In the genomic region with DNA sequence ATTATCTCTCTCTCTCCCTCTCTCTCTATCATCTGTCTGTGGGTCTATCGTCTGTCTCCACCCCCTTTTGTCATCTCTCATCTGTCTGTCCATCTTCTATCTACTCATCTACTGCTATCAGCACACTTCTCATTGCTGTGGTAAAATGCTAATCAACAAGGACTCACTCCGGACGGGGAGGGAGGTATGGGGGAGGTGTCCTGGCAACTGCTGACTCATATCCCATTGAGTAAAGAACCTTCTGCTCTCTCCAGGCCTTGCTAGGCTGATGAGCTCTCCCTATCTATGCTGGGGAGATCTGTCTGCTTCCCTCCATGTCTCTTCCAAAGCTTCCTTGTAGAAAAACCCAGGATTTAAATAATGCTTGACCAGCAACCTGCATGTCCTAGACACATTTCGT, we compare ENCODE assay signal across 22 mouse cellular contexts.
DNase-seq lines count a peak whose midpoint lies in the region; ATAC-seq and TF ChIP-seq lines count a peak whose summit lies in the region.
"Had no signal": no experiment of that assay in that cellular context is flagged by ENCODE, and none has a peak within 500 bp of the region (broad histone marks: within the 10 kb centered on the region; RNA-seq: fewer than 3 reads in every experiment).

No protein-coding gene starts in this region.

- peaks cover 57% of the 10 kb centered on the region for H3K4me1 ChIP-seq in hindbrain, embryonic 12.5 days
- no peaks in the 10 kb centered on the region for H3K4me1 ChIP-seq in hindbrain, postnatal 0 days (ENCODE audit: insufficient read depth, low read length)
- H3K4me1 ChIP-seq in MEL (ENCODE audit: control insufficient read depth in 1 of 2, insufficient read depth in 2 of 2, low read length in 2 of 2): no peaks in the 10 kb centered on the region

- no peak for TF ChIP-seq EP300 in MEL (IDR thresholded peaks at IDR 0.05; ENCODE audit: low read depth in 1 of 2, low read length in 2 of 2)

- H3K9ac ChIP-seq in hindbrain, embryonic 12.5 days: no peak overlapping the region
- H3K9ac ChIP-seq in hindbrain, postnatal 0 days (replicated peaks; ENCODE audit: low read length): no peak overlapping the region
- H3K9ac ChIP-seq in MEL (ENCODE audit: control insufficient read depth, low read depth, low read length, poor library complexity, severe bottlenecking): no peak overlapping the region
- H3K9ac ChIP-seq: embryonic facial prominence, embryonic 13.5 days; forebrain, embryonic 15.5 days; hindbrain, embryonic 15.5 days had no signal

- 67% methylated on average over 4 of the region's 4 CpGs for WGBS in hindbrain, embryonic 12.5 days
- WGBS in hindbrain, postnatal 0 days: 63% methylated on average over 4 of the region's 4 CpGs

- TF ChIP-seq RAD21 in MEL (IDR thresholded peaks at IDR 0.05; ENCODE audit: low read depth, low read length): no peak

- H3K4me2 ChIP-seq in hindbrain, embryonic 12.5 days (replicated peaks): no peak overlapping the region
- no peak overlapping the region for H3K4me2 ChIP-seq in hindbrain, postnatal 0 days (ENCODE audit: low read depth, low read length)
- H3K4me2 ChIP-seq: embryonic facial prominence, embryonic 13.5 days; forebrain, embryonic 15.5 days; hindbrain, embryonic 15.5 days had no signal

- H3K4me3 ChIP-seq in hindbrain, embryonic 12.5 days: no peak overlapping the region
- H3K4me3 ChIP-seq in hindbrain, postnatal 0 days (ENCODE audit: low read length): no peak overlapping the region
- H3K4me3 ChIP-seq in MEL (ENCODE audit: control insufficient read depth in 1 of 2, insufficient read depth in 1 of 2, low read depth in 2 of 2, low read length in 2 of 2): no peak overlapping the region
- H3K4me3 ChIP-seq: embryonic facial prominence, embryonic 13.5 days; forebrain, embryonic 15.5 days; hindbrain, embryonic 15.5 days had no signal

- no peak for TF ChIP-seq POLR2A in MEL (IDR thresholded peaks at IDR 0.05; ENCODE audit: control insufficient read depth in 1 of 2, insufficient read depth in 1 of 2, low read depth in 1 of 2, low read length in 2 of 2, poor library complexity in 1 of 2)
- no peak for TF ChIP-seq POLR2A in brain, embryonic 14.5 days (IDR thresholded peaks at IDR 0.05; ENCODE audit: borderline replicate concordance, extremely low read depth, insufficient read depth, insufficient read length, poor library complexity, severe bottlenecking)

- no peak for DNase-seq in hindbrain, postnatal 0 days (ENCODE audit: low spot score)
- DNase-seq in MEL (ENCODE audit: low read depth, low spot score): peak; percentile 11
- peak; percentile 15 for DNase-seq in brain, embryonic 14.5 days (ENCODE audit: low read depth)
- DNase-seq in thymus, postnatal 25 days: no peak
- DNase-seq in adrenal gland, adult 18-20 months (ENCODE audit: low spot score in 2 of 2): no peak
- DNase-seq in ovary, postnatal 10 days (ENCODE audit: low spot score): no peak
- DNase-seq: adrenal gland, postnatal 10 days; cerebellum, adult 8-10 months; cerebellum, postnatal 14 days; gastrocnemius, postnatal 36 days; heart, postnatal 10 days; heart, postnatal 4 days; kidney, adult 8-10 months had no signal

- H3K27me3 ChIP-seq in hindbrain, embryonic 12.5 days: no peaks in the 10 kb centered on the region
- no peaks in the 10 kb centered on the region for H3K27me3 ChIP-seq in hindbrain, postnatal 0 days (ENCODE audit: insufficient read depth, low read length)
- H3K27me3 ChIP-seq in MEL (ENCODE audit: control insufficient read depth in 1 of 2, insufficient read depth in 2 of 2, low read length in 2 of 2): no peaks in the 10 kb centered on the region
- H3K27me3 ChIP-seq: embryonic facial prominence, embryonic 13.5 days; forebrain, embryonic 15.5 days; hindbrain, embryonic 15.5 days had no signal

- no peak for TF ChIP-seq CTCF in hindbrain, postnatal 0 days (IDR thresholded peaks at IDR 0.05; ENCODE audit: low read depth)
- TF ChIP-seq CTCF in MEL (IDR thresholded peaks at IDR 0.05 in 2 of 3, conservative IDR thresholded peaks at IDR 0.05 in 1 of 3; ENCODE audit: control insufficient read depth in 1 of 3, insufficient read depth in 1 of 3, low read depth in 2 of 3, low read length in 3 of 3, poor library complexity in 1 of 3, severe bottlenecking in 1 of 3): no peak
- no peak for TF ChIP-seq CTCF in brain, embryonic 14.5 days (IDR thresholded peaks at IDR 0.05; ENCODE audit: borderline replicate concordance, extremely low read depth, insufficient read depth, insufficient read length)

- 0 out of 2 replicates have a peak overlapping the region, but pooled peaks have one; percentile 35 for H3K27ac ChIP-seq in hindbrain, embryonic 12.5 days
- no peak overlapping the region for H3K27ac ChIP-seq in hindbrain, postnatal 0 days
- no peak overlapping the region for H3K27ac ChIP-seq in MEL (ENCODE audit: control insufficient read depth, low read depth, low read length)
- H3K27ac ChIP-seq: embryonic facial prominence, embryonic 13.5 days; forebrain, embryonic 15.5 days; hindbrain, embryonic 15.5 days had no signal

- H3K9me3 ChIP-seq in hindbrain, embryonic 12.5 days (replicated peaks): no peaks in the 10 kb centered on the region
- no peaks in the 10 kb centered on the region for H3K9me3 ChIP-seq in hindbrain, postnatal 0 days (ENCODE audit: low read length)
- no peaks in the 10 kb centered on the region for H3K9me3 ChIP-seq in MEL (replicated peaks; ENCODE audit: insufficient read depth, low read length)
- H3K9me3 ChIP-seq: embryonic facial prominence, embryonic 13.5 days; forebrain, embryonic 15.5 days; hindbrain, embryonic 15.5 days had no signal

- no peaks in the 10 kb centered on the region for H3K36me3 ChIP-seq in hindbrain, embryonic 12.5 days
- no peaks in the 10 kb centered on the region for H3K36me3 ChIP-seq in hindbrain, postnatal 0 days (ENCODE audit: insufficient read depth, low read length)
- H3K36me3 ChIP-seq in MEL (ENCODE audit: control insufficient read depth in 1 of 2, insufficient read depth in 2 of 2, low read length in 2 of 2): no peaks in the 10 kb centered on the region
- H3K36me3 ChIP-seq: embryonic facial prominence, embryonic 13.5 days; forebrain, embryonic 15.5 days; G1E; hindbrain, embryonic 15.5 days had no signal

- no peaks in the 10 kb centered on the region for H3K79me2 ChIP-seq in MEL (ENCODE audit: control insufficient read depth, insufficient read depth, low read length, poor library complexity)

- ATAC-seq in hindbrain, embryonic 12.5 days (ENCODE audit: low FRiP score): no peak
- no peak for ATAC-seq in hindbrain, postnatal 0 days
- ATAC-seq in megakaryocyte progenitor cell, adult 5-6 weeks (replicated peaks; ENCODE audit: poor library complexity): peak; percentile 60
- ATAC-seq: forebrain, embryonic 15.5 days; inflammation-experienced regulatory T-cells, adult 6 months; intestine, postnatal 0 days; Patski had no signal

TF ChIP-seq in MEL, 35 proteins besides CTCF, POLR2A, EP300 and RAD21:
- TF ChIP-seq MYB (IDR thresholded peaks at IDR 0.05; ENCODE audit: low read depth, low read length) (no peak), MEF2A (IDR thresholded peaks at IDR 0.05; ENCODE audit: extremely low read depth, insufficient replicate concordance, low read depth, low read length, poor library complexity, severe bottlenecking) (no peak), RCOR1 (IDR thresholded peaks at IDR 0.05; ENCODE audit: low read depth, low read length) (no peak), ETS1 (IDR thresholded peaks at IDR 0.05; ENCODE audit: low read depth, low read length) (no peak), SIN3A (IDR thresholded peaks at IDR 0.05; ENCODE audit: low read length) (no peak), NRF1 (IDR thresholded peaks at IDR 0.05; ENCODE audit: insufficient read depth, low read depth, low read length, poor library complexity, severe bottlenecking) (no peak), MXI1 (IDR thresholded peaks at IDR 0.05; ENCODE audit: low read depth, low read length) (no peak), CHD2 (IDR thresholded peaks at IDR 0.05; ENCODE audit: low read length) (no peak), ELF1 (IDR thresholded peaks at IDR 0.05; ENCODE audit: low read depth, low read length) (no peak), ZMIZ1 (IDR thresholded peaks at IDR 0.05; ENCODE audit: low read depth, low read length) (no peak)

Comparison
In these comparisons a context has a peak if more than half of its experiments do, and no peak if none do; other contexts are left out.
1. DNase-seq: peak in MEL (single experiment) and brain, embryonic 14.5 days (single experiment); none in hindbrain, postnatal 0 days (single experiment), thymus, postnatal 25 days (single experiment), adrenal gland, adult 18-20 months (0 of 2) and ovary, postnatal 10 days (single experiment).